Mouse (Mus musculus): ENCODE measurements around the gene Ccz1. TPM values are rescaled to one million over a fixed set of nuclear protein-coding genes. Genes with fewer than 3 reads are reported as not detected.

Gene Ccz1
- polyA plus RNA-seq, 2 experiments = 21.9 to 46.8 TPM

DNA sequence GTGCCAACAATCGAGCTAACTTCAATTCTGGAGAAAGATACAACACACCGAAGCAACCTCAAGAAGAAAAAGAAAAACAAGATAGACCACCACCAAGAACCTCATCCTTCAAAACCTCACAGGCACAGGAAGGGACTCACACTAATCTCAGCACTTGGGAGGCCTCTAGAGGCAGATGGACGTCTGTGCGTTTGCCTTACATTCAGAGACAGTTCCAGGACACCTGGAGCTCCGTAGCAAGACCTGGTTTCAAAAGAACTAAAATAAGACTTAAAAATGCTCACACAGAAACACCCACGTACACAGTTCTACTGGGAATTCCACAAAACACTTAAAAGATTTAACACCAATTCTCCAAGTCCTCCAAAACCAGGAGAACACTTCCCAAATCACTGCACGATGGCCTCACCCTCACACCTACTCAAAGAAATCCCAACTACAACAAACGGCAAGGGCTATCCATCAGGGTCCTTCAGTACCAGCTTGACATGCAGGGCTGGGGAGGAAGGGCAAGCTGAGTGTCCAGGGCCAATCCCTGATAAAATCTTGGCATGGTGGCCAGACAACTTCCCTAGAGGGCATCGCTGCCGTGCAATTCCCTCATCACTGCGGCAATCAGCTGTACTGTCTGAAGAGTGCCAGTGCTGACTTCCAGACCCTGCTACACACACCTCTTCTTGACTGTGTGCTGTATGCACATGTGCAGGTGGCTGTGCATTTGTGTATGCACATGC lies 19.9 kb downstream of the Ccz1 start:
- H3K9me3 ChIP-seq (ENCODE audit: control insufficient read depth, low read length) = no peaks in the 10 kb centered on the region
- ATAC-seq (ENCODE audit: insufficient read depth) = no peak
- no peak overlapping the region for H3K27ac ChIP-seq
- DNase-seq (ENCODE audit: low read depth in 3 of 3, low spot score in 3 of 3) = no peak
- H3K4me3 ChIP-seq (ENCODE audit: insufficient read depth in 1 of 2, low read depth in 2 of 2, low read length in 2 of 2) = no peak overlapping the region
- WGBS (ENCODE audit: insufficient replicate concordance) = 68% methylated on average over 11 of the region's 11 CpGs
- peaks cover 41% of the 10 kb centered on the region for H3K36me3 ChIP-seq (replicated peaks; ENCODE audit: control insufficient read depth, insufficient read depth, low read depth)
- no peaks in the 10 kb centered on the region for H3K27me3 ChIP-seq (ENCODE audit: control insufficient read depth, insufficient read depth, low read length)
- peak; percentile 28 for TF ChIP-seq CTCF (IDR thresholded peaks at IDR 0.05; ENCODE audit: low read depth)
- no peak for TF ChIP-seq EP300 (IDR thresholded peaks at IDR 0.05; ENCODE audit: low read depth)
- no peak overlapping the region for H3K4me2 ChIP-seq (ENCODE audit: low read depth)
- H3K4me1 ChIP-seq (replicated peaks; ENCODE audit: control insufficient read depth in 2 of 2, insufficient read depth in 2 of 2, low read length in 1 of 2) = no peaks in the 10 kb centered on the region
- no peak overlapping the region for H3K9ac ChIP-seq (replicated peaks)

DNA sequence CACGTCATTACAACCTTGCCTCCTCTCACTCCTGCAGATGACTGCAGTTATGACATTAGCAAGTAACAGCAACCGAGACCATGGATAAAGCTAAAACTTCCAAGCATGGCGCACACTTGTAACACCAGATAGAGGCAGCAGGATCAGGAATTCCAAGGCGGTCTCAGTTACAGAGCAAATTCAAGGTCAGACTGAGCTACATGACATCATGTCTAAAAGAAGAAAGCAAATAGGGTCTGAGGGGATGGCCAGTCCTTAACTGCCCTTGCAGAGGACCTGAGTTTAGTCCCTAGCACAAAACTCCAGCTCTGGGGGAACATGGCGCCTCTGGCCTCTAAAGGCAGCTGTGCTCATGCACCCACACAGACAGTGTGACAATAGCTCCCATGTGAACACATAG lies 20.8 kb downstream of the Ccz1 start:
- Histone ChIP-seq H3K9ac (replicated peaks) (no peak overlapping the region), H3K27me3 (ENCODE audit: control insufficient read depth, insufficient read depth, low read length) (no peaks in the 10 kb centered on the region), H3K4me2 (ENCODE audit: low read depth) (no peak overlapping the region), H3K4me1 (replicated peaks; ENCODE audit: control insufficient read depth in 2 of 2, insufficient read depth in 2 of 2, low read length in 1 of 2) (no peaks in the 10 kb centered on the region), H3K4me3 (ENCODE audit: insufficient read depth in 1 of 2, low read depth in 2 of 2, low read length in 2 of 2) (no peak overlapping the region), H3K27ac (no peak overlapping the region), H3K9me3 (ENCODE audit: control insufficient read depth, low read length) (no peaks in the 10 kb centered on the region), H3K36me3 (replicated peaks; ENCODE audit: control insufficient read depth, insufficient read depth, low read depth) (peaks cover 39% of the 10 kb centered on the region)
- 85% methylated on average over 5 of the region's 5 CpGs for WGBS (ENCODE audit: insufficient replicate concordance)
- no peak for DNase-seq (ENCODE audit: low read depth in 3 of 3, low spot score in 3 of 3)
- TF ChIP-seq CTCF (IDR thresholded peaks at IDR 0.05; ENCODE audit: low read depth) = no peak
- no peak for TF ChIP-seq EP300 (IDR thresholded peaks at IDR 0.05; ENCODE audit: low read depth)
- ATAC-seq (ENCODE audit: insufficient read depth) = no peak

DNA sequence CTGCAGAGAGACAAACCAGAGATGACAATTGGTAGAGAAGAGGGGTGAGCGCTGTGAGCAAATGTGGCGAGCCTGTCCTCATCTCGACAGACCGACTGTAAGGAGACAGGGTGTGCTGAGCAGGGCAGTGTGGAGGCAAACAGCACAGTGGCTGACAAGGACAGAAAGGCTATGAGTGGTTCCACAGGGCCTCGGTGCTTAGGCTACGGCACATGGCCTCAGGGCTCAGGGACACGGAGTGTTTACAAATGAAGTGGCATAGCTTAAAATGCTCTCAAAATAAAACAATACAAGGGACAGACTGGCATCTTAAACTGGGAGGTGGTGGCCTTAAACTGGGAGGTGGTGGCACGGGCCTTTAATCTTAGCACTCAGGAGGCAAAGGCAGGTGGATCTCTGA lies 21.4 kb downstream of the Ccz1 start:
- ATAC-seq (ENCODE audit: insufficient read depth) (no peak), DNase-seq (ENCODE audit: low read depth in 3 of 3, low spot score in 3 of 3) (no peak)
- 82% methylated on average over 8 of the region's 8 CpGs for WGBS (ENCODE audit: insufficient replicate concordance)
- no peaks in the 10 kb centered on the region for H3K4me1 ChIP-seq (replicated peaks; ENCODE audit: control insufficient read depth in 2 of 2, insufficient read depth in 2 of 2, low read length in 1 of 2)
- no peak for TF ChIP-seq CTCF (IDR thresholded peaks at IDR 0.05; ENCODE audit: low read depth)
- TF ChIP-seq EP300 (IDR thresholded peaks at IDR 0.05; ENCODE audit: low read depth) = no peak
- H3K9ac ChIP-seq (replicated peaks) = no peak overlapping the region
- no peak overlapping the region for H3K4me3 ChIP-seq (ENCODE audit: insufficient read depth in 1 of 2, low read depth in 2 of 2, low read length in 2 of 2)
- H3K9me3 ChIP-seq (ENCODE audit: control insufficient read depth, low read length) = no peaks in the 10 kb centered on the region
- H3K4me2 ChIP-seq (ENCODE audit: low read depth) = no peak overlapping the region
- no peak overlapping the region for H3K27ac ChIP-seq
- H3K36me3 ChIP-seq (replicated peaks; ENCODE audit: control insufficient read depth, insufficient read depth, low read depth) = peaks cover 42% of the 10 kb centered on the region
- no peaks in the 10 kb centered on the region for H3K27me3 ChIP-seq (ENCODE audit: control insufficient read depth, insufficient read depth, low read length)

DNA sequence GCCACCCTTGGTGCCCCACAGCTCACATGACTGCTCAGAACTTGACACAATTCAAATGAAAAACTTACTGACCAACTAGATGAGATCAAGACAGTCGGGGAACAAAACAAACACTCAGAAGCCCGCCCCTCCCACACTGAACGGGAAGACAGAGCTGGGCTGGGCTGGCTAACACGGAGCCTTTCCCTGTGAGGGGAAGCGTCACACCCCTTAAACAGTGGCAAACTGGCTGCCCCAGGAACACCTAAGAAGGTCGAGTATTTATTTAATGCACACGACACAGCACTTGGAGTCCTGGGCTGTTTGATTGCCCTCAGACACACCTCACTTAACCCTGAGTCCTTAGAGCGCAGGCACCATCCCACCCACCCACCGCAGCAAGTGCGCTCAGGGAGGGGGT lies 22.0 kb downstream of the Ccz1 start:
- 84% methylated on average over 10 of the region's 10 CpGs for WGBS (ENCODE audit: insufficient replicate concordance)
- Histone ChIP-seq H3K4me1 (replicated peaks; ENCODE audit: control insufficient read depth in 2 of 2, insufficient read depth in 2 of 2, low read length in 1 of 2) (no peaks in the 10 kb centered on the region), H3K36me3 (replicated peaks; ENCODE audit: control insufficient read depth, insufficient read depth, low read depth) (peaks cover 41% of the 10 kb centered on the region), H3K9ac (replicated peaks) (no peak overlapping the region), H3K27me3 (ENCODE audit: control insufficient read depth, insufficient read depth, low read length) (no peaks in the 10 kb centered on the region), H3K4me2 (ENCODE audit: low read depth) (no peak overlapping the region), H3K27ac (no peak overlapping the region), H3K4me3 (ENCODE audit: insufficient read depth in 1 of 2, low read depth in 2 of 2, low read length in 2 of 2) (no peak overlapping the region), H3K9me3 (ENCODE audit: control insufficient read depth, low read length) (no peaks in the 10 kb centered on the region)
- no peak for DNase-seq (ENCODE audit: low read depth in 3 of 3, low spot score in 3 of 3)
- TF ChIP-seq CTCF (IDR thresholded peaks at IDR 0.05; ENCODE audit: low read depth) (no peak), EP300 (IDR thresholded peaks at IDR 0.05; ENCODE audit: low read depth) (no peak)
- no peak for ATAC-seq (ENCODE audit: insufficient read depth)

DNA sequence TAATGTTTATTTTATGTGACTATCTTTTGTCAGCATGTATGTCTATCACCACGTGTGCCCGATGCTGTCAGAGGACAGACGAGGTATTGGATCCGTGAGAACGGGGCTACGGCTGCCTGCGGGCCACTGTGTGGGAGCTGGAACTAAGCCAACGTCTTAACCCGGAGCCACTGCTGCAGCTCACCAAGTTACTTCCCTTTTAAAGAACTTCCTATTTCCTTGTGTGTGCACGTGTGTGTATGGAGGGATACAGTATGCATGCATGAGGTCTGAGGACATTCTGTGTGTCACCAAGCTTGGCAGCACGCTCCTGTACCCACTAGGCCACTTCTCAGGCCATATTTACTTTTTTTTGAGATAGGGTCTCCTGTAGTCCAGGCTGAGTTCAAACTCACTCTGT lies 24.6 kb downstream of the Ccz1 start:
- no peak overlapping the region for H3K27ac ChIP-seq
- 54% methylated on average over 11 of the region's 11 CpGs for WGBS (ENCODE audit: insufficient replicate concordance)
- ATAC-seq (ENCODE audit: insufficient read depth) (no peak), DNase-seq (ENCODE audit: low read depth in 3 of 3, low spot score in 3 of 3) (no peak)
- H3K4me1 ChIP-seq (replicated peaks; ENCODE audit: control insufficient read depth in 2 of 2, insufficient read depth in 2 of 2, low read length in 1 of 2) = no peaks in the 10 kb centered on the region
- H3K27me3 ChIP-seq (ENCODE audit: control insufficient read depth, insufficient read depth, low read length) = no peaks in the 10 kb centered on the region
- H3K9me3 ChIP-seq (ENCODE audit: control insufficient read depth, low read length) = no peaks in the 10 kb centered on the region
- TF ChIP-seq CTCF (IDR thresholded peaks at IDR 0.05; ENCODE audit: low read depth) = no peak
- no peak for TF ChIP-seq EP300 (IDR thresholded peaks at IDR 0.05; ENCODE audit: low read depth)
- H3K4me2 ChIP-seq (ENCODE audit: low read depth) = no peak overlapping the region
- H3K36me3 ChIP-seq (replicated peaks; ENCODE audit: control insufficient read depth, insufficient read depth, low read depth) = peaks cover 40% of the 10 kb centered on the region
- no peak overlapping the region for H3K4me3 ChIP-seq (ENCODE audit: insufficient read depth in 1 of 2, low read depth in 2 of 2, low read length in 2 of 2)
- no peak overlapping the region for H3K9ac ChIP-seq (replicated peaks)
